Mouse (Mus musculus) embryonic facial prominence, embryonic 11.5 days (tissue): ENCODE measurements around the gene Scap. TPM values are rescaled to one million over a fixed set of nuclear protein-coding genes. Genes with fewer than 3 reads are reported as not detected.

Experiments used
- ATAC-seq: fragments of 200-750 bp; cut with Nextera tagmentation; replicated peaks from 2 replicates; pipeline ENCODE4 v1.8.0; 2017; ENCODE audit warnings: low read depth; ENCODE audit not compliant: insufficient number of reproducible peaks, low FRiP score, low TSS enrichment
- DNase-seq: peaks from one replicate; pipeline ENCODE4 v3.0.0-alpha.2; 2015; ENCODE audit warnings: low spot score
- H3K27ac ChIP-seq: fragments of 300-500 bp; sonication (generic); replicated peaks from 2 replicates; pipeline ENCODE4 v1.5.1; 2014; ENCODE audit warnings: mild to moderate bottlenecking, low read depth, low read length, control low read depth
- H3K27me3 ChIP-seq: fragments of 300-500 bp; sonication (generic); 2 replicates; pipeline ENCODE4 v1.6.1; 2014; ENCODE audit warnings: mild to moderate bottlenecking, low read length, moderate library complexity, mixed read lengths; ENCODE audit not compliant: control insufficient read depth, insufficient read depth
- H3K36me3 ChIP-seq: fragments of 300-500 bp; sonication (generic); replicated peaks from 2 replicates; pipeline ENCODE4 v1.6.1; 2014; ENCODE audit warnings: low read depth, mild to moderate bottlenecking, low read length, moderate library complexity, mixed read lengths; ENCODE audit not compliant: control insufficient read depth, insufficient read depth
- H3K4me1 ChIP-seq: fragments of 300-500 bp; sonication (generic); 2 replicates; pipeline ENCODE4 v1.6.1; 2014; ENCODE audit warnings: low read length, mixed read lengths; ENCODE audit not compliant: control insufficient read depth, insufficient read depth
- H3K4me2 ChIP-seq: fragments of 300-500 bp; sonication (generic); 2 replicates; pipeline ENCODE4 v1.6.1; 2014; ENCODE audit warnings: low read depth, mild to moderate bottlenecking, control low read depth, low read length, moderate library complexity
- H3K4me3 ChIP-seq: fragments of 300-500 bp; sonication (generic); 2 replicates; pipeline ENCODE4 v1.5.1; 2014; ENCODE audit warnings: low read depth, low read length, control low read depth
- H3K9ac ChIP-seq: fragments of 300-500 bp; sonication (generic); replicated peaks from 2 replicates; pipeline ENCODE4 v1.6.1; 2014; ENCODE audit warnings: mild to moderate bottlenecking, control low read depth, low read length
- H3K9me3 ChIP-seq: fragments of 300-500 bp; sonication (generic); replicated peaks from 2 replicates; pipeline ENCODE4 v1.6.1; 2016; ENCODE audit warnings: mild to moderate bottlenecking, low read length, inconsistent platforms, mixed read lengths; ENCODE audit not compliant: control insufficient read depth
- WGBS: fragments of 180-500 bp; shearing (Covaris S2); extraction: QIAGEN DNeasy Blood & Tissue Kit; methylation state at CpG from one replicate; pipeline ENCODE4 v1.1.7; 2014; 5-methylcytosine and 5-hydroxymethylcytosine counted together
- polyA plus RNA-seq: library from polyadenylated mRNA; unstranded; fragments of >200 nt; fragmentation: Nextera tagmentation; extraction: Ambion mirVana; gene quantifications from 2 replicates; pipeline ENCODE4 v1.2.1, GENCODE M21; 2014

Gene Scap
- polyA plus RNA-seq: 23.2 and 23.6 TPM in 2 replicates

GRCm38 (mm10) chr9:110333135-110333895, at the start of gene Scap:
Scap (plus strand) TSS chr9:110333288.
- peak within 1 kb of the TSS; percentile 73 for H3K9ac ChIP-seq
- peak; percentile 95 for DNase-seq
- no peaks in the 10 kb centered on the region for H3K36me3 ChIP-seq
- H3K4me3 ChIP-seq: peak within 1 kb of the TSS; percentile 81
- H3K4me2 ChIP-seq: peak within 1 kb of the TSS; percentile 82
- no peaks in the 10 kb centered on the region for H3K27me3 ChIP-seq
- H3K27ac ChIP-seq: no peak within 1 kb of the TSS
- 0% methylated on average over 47 of the region's 78 CpGs for WGBS
- H3K4me1 ChIP-seq: no peaks in the 10 kb centered on the region
- no peaks in the 10 kb centered on the region for H3K9me3 ChIP-seq
- peak; percentile 88 for ATAC-seq

GRCm38 (mm10) chr9:110284075-110284697, 48.9 kb upstream of the Scap start:
- H3K36me3 ChIP-seq: no peaks in the 10 kb centered on the region
- no peaks in the 10 kb centered on the region for H3K27me3 ChIP-seq
- ATAC-seq (no peak), DNase-seq (no peak)
- 97% methylated on average over 8 of the region's 10 CpGs for WGBS
- no peaks in the 10 kb centered on the region for H3K4me1 ChIP-seq
- no peak overlapping the region for H3K4me3 ChIP-seq
- H3K27ac ChIP-seq: no peak overlapping the region
- H3K9ac ChIP-seq: no peak overlapping the region
- no peaks in the 10 kb centered on the region for H3K9me3 ChIP-seq
- H3K4me2 ChIP-seq: no peak overlapping the region

- H3K9me3 ChIP-seq: no peaks in the 10 kb centered on the region
- H3K27ac ChIP-seq: no peak overlapping the region
- H3K36me3 ChIP-seq: no peaks in the 10 kb centered on the region
- DNase-seq (no peak), ATAC-seq (no peak)
- no peaks in the 10 kb centered on the region for H3K4me1 ChIP-seq
- no peak overlapping the region for H3K4me3 ChIP-seq
- 63% methylated on average over 7 of the region's 7 CpGs for WGBS
- H3K9ac ChIP-seq: no peak overlapping the region
- no peaks in the 10 kb centered on the region for H3K27me3 ChIP-seq
- no peak overlapping the region for H3K4me2 ChIP-seq
These were observed 45.7 kb upstream of the Scap start for GRCm38 (mm10) chr9:110287321-110287924.

- no peaks in the 10 kb centered on the region for H3K9me3 ChIP-seq
- no peaks in the 10 kb centered on the region for H3K36me3 ChIP-seq
- H3K27ac ChIP-seq: no peak overlapping the region
- WGBS: 50% methylated on average over 12 of the region's 12 CpGs
- no peak overlapping the region for H3K4me3 ChIP-seq
- no peak overlapping the region for H3K9ac ChIP-seq
- no peaks in the 10 kb centered on the region for H3K27me3 ChIP-seq
- ATAC-seq (no peak), DNase-seq (no peak)
- no peak overlapping the region for H3K4me2 ChIP-seq
- no peaks in the 10 kb centered on the region for H3K4me1 ChIP-seq
These were observed 39.8 kb upstream of the Scap start for GRCm38 (mm10) chr9:110293254-110293718.

GRCm38 (mm10) chr9:110293873-110294415, 39.1 kb upstream of the Scap start:
- Histone ChIP-seq H3K27me3 (no peaks in the 10 kb centered on the region), H3K4me3 (no peak overlapping the region), H3K27ac (no peak overlapping the region), H3K4me2 (no peak overlapping the region), H3K36me3 (no peaks in the 10 kb centered on the region), H3K4me1 (no peaks in the 10 kb centered on the region), H3K9me3 (no peaks in the 10 kb centered on the region), H3K9ac (no peak overlapping the region)
- 80% methylated on average over 13 of the region's 13 CpGs for WGBS
- no peak for ATAC-seq
- no peak for DNase-seq

- Histone ChIP-seq H3K4me2 (no peak overlapping the region), H3K9me3 (no peaks in the 10 kb centered on the region), H3K9ac (no peak overlapping the region), H3K27me3 (no peaks in the 10 kb centered on the region), H3K4me3 (no peak overlapping the region), H3K4me1 (no peaks in the 10 kb centered on the region), H3K27ac (no peak overlapping the region), H3K36me3 (no peaks in the 10 kb centered on the region)
- WGBS: 58% methylated on average over 3 of the region's 3 CpGs
- no peak for DNase-seq
- ATAC-seq: no peak
These were observed 38.3 kb upstream of the Scap start for GRCm38 (mm10) chr9:110294786-110295185.

- Histone ChIP-seq H3K36me3 (no peaks in the 10 kb centered on the region), H3K4me2 (no peak overlapping the region), H3K4me3 (no peak overlapping the region), H3K9me3 (no peaks in the 10 kb centered on the region), H3K27me3 (no peaks in the 10 kb centered on the region), H3K9ac (no peak overlapping the region), H3K27ac (no peak overlapping the region), H3K4me1 (no peaks in the 10 kb centered on the region)
- ATAC-seq: peak; percentile 53; the same call in 1 of the 2 replicates
- 7% methylated on average over 5 of the region's 5 CpGs for WGBS
- DNase-seq: peak; percentile 93
These were observed 36.0 kb upstream of the Scap start for GRCm38 (mm10) chr9:110296867-110297627.
